Mouse (Mus musculus): Measurements from ENCODE around the gene Sgms1.

DNA sequence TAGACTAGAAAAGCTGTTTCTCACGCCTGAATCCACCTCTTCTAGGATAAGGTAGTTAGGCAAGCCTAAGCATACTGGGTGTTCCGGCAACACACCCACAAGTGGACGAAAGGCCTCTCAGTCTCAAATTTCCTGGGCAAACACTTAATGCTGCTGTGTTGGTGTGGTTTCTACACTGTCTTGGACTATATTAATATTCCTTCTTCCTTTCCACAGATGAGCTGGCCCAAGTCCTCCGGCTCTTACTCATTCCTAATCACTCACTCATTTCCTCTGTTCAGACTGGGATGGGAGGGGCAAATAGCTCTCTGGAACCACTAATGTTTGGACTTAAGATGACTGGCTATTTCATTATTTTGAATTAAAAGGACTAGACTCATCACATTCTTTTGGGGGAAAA, 84.6 kb downstream of the Sgms1 start:
- TF ChIP-seq POLR2A (IDR thresholded peaks at IDR 0.05; ENCODE audit: low read depth, low read length) (no peak), CTCF (IDR thresholded peaks at IDR 0.05; ENCODE audit: extremely low read depth, insufficient read depth, insufficient read length, insufficient replicate concordance) (no peak)
